Mouse (Mus musculus) heart, adult 9 months (tissue): ENCODE results near the gene Olfr1382.
"Not testable (repeated sequence)": the region's sequence is repeated elsewhere in the genome, so short reads cannot be mapped to it uniquely, and the experiment has no call there.

Experiments used
- DNase-seq, 2 experiments: peaks; one replicate each; pipeline ENCODE4 v3.0.0; 2022; ENCODE audit warnings: low spot score in 2 of 2

Olfr1382 gene

GRCm38 (mm10) chr11:49527947-49528346, at the start of gene Olfr1382:
Olfr1382 (plus strand) TSS chr11:49528247.
- no peak for DNase-seq

GRCm38 (mm10) chr11:49485973-49486372, 42.1 kb upstream of the Olfr1382 start:
- DNase-seq = no peak

- not testable (repeated sequence) for DNase-seq
Measured at GRCm38 (mm10) chr11:49488770-49489169, 39.3 kb upstream of the Olfr1382 start, which contains the start of gene Olfr1385. Olfr1385 (plus strand) TSS chr11:49489070.

- no peak for DNase-seq
Measured at GRCm38 (mm10) chr11:49518086-49518485, 10.0 kb upstream of the Olfr1382 start.

- DNase-seq = no peak
Measured at GRCm38 (mm10) chr11:49519348-49519747, 8.7 kb upstream of the Olfr1382 start, which contains the start of gene Olfr1383. Olfr1383 (plus strand) TSS chr11:49519648.

GRCm38 (mm10) chr11:49532761-49533160, 4.7 kb downstream of the Olfr1382 start:
- no peak for DNase-seq

- not testable (repeated sequence) for DNase-seq
Measured at GRCm38 (mm10) chr11:49536631-49537030, 8.6 kb downstream of the Olfr1382 start.

- DNase-seq = not testable (repeated sequence)
Measured at GRCm38 (mm10) chr11:49543149-49543548, 15.1 kb downstream of the Olfr1382 start, which contains the start of gene Olfr1381. Olfr1381 (plus strand) TSS chr11:49543449.

- not testable (repeated sequence) for DNase-seq
Measured at GRCm38 (mm10) chr11:49554033-49554432, 26.0 kb downstream of the Olfr1382 start.

- DNase-seq = not testable (repeated sequence)
Measured at GRCm38 (mm10) chr11:49556578-49556977, 28.5 kb downstream of the Olfr1382 start, which contains the start of gene Olfr1380. Olfr1380 (plus strand) TSS chr11:49556878.

GRCm38 (mm10) chr11:49575054-49575453, 47.0 kb downstream of the Olfr1382 start:
- DNase-seq = not testable (repeated sequence)

- not testable (repeated sequence) for DNase-seq
Measured at GRCm38 (mm10) chr11:49580452-49580851, 52.4 kb downstream of the Olfr1382 start.
